Mouse (Mus musculus) cerebellum, adult 18-20 months (tissue): ENCODE measurements at regions not wholly inside any gene's neighbourhood (a gene's known extent, or its start where the extent isn't known, plus 50 kb on each side); places are given as distances from the start of the nearest gene placed in this dataset.
A peak's percentile ranks its signal among the peaks of the same experiment; 100 is the strongest.

Experiments
- DNase-seq, 2 experiments: peaks; one replicate each; pipeline ENCODE4 v3.0.0; 2021

DNA sequence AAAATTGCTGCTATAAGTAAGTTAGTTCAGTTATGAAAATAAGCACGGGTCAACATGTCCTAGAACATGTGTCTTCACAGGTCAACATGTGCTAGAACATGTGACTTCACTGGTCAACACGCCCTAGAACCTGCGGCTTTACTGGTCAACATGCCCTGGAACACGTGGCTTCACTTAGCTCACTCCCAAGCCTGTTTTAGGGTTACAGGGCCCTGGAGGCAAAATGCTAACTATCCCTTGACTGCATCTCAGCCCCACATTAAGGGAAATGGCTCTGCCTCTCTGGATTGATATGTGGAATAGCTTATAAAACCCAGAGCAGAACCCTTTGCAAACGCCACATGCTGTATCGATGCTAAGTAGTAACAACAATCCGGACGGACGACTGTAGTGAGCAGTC, 67.8 kb downstream of the Nkx6-1 start:
- no peak for DNase-seq

DNA sequence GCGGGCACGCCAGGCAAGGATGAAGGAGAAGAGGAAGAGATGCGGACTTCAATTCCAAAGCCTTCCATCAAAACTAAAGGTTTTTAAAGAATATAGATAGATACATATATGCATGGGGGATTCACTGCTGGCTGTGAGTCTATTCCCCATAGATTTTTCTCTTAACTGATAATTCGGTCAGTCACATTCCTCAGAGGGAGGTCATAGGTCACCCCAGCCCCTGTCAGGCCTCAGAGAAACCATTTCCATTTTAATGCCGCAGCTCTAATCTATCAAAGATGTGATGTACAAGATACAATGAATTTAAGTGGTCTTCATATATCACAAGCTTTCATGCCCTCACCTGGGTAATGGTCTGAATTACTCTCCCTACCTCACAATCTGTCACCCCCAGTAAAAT, 73.6 kb downstream of the Nkx6-1 start:
- DNase-seq: no peak

DNA sequence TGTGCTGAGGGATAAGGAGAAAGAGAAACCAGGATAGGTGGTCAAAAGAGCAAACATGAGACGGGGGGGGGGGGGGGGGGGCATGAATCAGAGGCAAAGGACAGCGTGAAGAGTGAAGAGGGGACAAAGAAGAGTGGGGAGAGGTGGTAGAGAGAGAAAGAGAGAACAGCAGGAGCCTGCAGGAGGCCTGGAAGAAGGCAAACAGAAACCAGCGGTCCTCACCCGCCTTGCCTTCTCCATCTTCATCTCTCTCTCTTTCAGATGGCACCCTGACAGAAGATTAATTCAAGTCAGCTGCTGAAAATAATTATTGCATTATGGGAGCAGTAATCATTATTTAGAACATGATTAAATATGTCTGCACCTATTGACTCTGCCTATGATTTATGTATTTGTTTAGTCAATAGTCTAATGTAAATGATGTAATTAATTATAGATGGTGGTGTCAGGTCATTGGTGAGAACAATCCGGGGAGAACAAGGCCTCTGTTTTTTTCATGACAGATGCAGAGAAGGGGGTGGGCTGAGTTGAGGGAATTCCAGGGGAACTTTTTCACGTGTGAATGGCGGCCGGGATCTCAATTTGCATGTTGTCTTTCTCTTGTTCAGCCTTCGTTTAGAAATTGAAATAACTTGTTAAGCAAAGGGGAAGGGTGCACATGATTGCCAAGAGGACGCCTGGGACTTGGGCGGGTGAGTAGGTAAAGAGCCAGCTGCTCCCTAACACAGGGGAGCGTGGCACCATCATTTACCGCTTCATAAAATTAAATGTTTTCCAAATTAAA, 74.3 kb downstream of the Nkx6-1 start:
- DNase-seq: no peak

DNA sequence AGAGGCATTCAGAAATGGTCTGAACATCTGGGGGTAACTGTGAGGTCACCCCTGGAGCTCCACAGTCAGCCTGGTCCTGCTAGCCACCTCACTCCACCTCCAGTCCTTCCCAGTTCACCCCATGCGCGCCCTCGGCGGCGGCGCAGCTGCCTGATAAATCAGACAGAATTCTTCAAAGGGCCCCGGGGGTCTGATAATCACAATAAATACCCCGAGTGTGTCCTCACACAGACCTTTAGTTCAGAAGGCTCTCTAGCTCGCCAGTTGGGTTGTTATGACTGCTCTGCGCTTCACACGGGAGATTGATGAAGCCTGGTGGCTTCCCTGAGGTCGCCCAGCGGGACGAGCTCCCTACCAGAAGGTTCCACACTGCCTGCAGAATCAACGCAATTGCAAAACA, 91.8 kb downstream of the Nkx6-1 start:
- DNase-seq: no peak

DNA sequence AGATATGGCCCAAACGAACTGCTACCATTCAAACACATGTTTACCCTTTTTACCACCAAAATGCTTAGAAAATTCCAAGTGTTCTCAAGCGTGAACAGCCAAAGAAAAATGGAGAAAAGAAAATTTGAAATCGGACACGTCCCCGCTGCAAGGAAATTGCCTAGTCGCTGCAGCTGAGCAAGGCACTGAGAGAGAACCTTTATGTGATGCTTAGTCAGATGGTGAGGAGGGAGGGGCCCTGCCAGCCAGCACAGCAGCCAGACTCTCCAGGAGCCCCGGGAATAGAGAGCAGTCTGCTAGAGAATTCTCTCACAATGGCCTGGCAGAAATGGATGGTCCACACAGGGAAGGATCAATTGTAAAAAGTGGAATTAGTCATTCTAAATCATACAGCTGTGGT, 99.0 kb downstream of the Nkx6-1 start:
- no peak for DNase-seq

DNA sequence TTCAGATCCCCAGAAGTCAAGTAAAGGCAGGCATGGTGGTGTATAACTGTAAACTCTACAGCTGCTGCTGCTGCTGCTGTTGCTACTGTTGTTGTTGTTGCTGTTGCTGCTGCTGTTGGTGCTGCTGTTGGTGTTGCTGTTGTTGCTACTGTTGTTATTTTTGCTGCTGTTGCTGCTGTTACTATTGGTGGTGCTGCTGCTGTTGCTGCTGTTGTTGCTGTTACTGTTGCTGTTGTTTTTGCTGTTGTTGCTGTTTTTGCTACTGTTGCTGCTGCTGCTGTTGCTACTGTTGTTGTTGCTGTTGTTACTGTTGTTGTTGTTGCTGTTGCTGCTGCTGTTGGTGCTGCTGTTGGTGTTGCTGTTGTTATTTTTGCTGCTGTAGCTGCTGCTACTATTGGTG, 104.4 kb downstream of the Nkx6-1 start:
- no peak for DNase-seq

DNA sequence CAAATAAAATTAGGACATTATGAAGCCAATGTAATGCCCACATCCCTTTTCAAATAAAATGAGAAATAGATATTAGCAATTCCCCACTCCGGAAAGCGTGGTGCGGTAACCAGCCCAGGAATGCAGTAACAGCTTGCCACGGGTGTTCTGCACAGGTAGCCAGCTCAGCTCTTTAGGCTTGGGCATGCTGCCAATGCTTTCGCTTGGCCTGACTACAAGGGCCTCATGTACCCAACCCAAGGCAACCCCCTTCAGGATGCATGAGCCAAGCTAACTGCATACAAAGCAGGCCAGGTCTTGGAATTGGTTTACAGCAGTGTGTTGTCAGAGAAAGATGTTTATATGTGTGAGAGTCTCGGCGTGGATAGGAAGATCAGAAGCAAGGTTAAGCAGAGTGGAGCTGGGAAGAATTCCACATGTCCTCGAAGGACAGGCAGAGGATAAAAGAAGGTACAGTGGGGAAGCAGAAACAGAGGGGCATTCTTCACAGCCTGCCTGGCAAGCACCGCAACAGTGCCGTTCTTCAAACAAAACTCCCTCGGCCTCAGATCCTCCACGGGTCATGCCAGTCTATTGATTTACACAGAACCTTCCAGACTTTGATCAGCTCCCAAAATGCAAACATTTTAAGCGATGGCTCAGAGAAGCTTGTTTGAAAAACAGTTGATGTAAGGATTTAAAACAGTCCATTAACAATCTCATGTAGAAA, 106.4 kb downstream of the Nkx6-1 start:
- peak; percentile 45 to 58 for DNase-seq

DNA sequence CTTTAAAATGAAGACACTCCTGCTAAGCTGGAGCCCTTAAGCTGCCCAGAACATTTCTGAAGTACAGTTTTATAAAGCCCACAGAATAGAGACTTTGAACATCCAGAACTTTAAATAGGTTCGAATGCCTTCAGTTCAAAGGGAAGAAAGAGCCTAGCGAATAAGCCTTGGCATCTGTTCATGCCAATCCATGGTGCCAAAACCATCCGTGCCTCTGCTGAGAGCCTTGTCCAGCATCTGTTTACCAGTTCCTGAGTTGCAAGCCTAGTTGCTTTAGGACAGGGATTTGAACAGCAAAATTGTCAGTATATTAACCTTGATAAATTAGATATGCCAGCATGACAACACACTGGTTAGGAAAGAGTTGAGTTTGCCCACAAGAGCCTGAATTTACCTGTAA, 107.6 kb downstream of the Nkx6-1 start:
- DNase-seq: peak in 1 of 2 experiments; percentile 3

DNA sequence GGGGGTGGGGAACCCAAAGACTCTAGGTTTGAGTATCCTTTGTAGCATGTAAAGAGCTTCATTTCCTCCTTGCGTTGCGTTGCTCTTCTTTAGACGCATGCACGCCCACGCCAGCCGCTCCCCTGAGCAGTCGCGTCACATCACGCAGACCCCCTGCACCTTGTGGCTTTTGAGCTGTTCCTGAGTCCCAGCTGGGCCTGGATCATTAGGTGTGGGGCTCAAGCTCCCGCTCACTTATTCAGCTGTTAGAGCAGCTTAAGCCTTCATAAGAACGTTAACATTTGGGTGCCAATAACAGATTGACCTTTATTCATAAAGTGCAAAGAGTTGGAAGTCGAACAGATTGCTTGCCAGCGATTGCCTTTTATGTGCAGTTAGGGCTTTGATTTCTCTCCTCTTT, 121.5 kb downstream of the Nkx6-1 start:
- no peak for DNase-seq

DNA sequence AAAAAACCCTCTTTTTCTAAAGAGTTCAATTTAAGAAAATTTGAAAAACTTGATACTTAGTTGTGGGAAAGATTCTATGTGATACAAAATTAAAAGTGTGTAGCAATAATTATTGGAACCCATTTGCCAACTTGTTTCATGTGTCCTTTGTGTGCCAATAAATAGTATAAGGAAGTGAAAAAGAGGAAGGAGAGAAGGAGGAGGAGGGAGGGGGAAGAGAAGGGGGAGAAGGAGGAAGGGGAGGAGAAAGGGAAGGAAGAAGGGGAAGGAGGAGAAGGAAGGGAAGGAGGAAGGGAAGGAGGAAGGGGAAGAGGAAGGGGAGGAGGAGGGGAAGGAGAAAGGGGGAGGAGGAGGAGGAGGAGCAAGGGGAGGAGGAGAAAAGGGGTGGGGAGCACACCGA, 125.0 kb downstream of the Nkx6-1 start:
- DNase-seq: no peak

DNA sequence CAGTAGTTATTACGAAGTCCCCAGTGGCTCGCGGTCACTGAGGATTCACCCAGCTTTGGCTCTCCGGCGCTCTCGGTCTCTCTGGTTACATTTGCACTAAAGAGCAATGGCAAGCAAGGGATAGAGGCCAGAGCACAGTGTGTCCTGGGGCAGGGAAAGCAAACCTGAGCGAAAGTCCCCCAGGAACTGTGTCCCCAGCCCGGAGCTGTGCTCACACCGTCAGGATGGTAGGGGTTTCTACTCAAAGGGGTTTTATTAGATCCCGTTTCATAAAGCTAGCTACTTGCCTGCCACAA, 125.6 kb downstream of the Nkx6-1 start:
- no peak for DNase-seq

DNA sequence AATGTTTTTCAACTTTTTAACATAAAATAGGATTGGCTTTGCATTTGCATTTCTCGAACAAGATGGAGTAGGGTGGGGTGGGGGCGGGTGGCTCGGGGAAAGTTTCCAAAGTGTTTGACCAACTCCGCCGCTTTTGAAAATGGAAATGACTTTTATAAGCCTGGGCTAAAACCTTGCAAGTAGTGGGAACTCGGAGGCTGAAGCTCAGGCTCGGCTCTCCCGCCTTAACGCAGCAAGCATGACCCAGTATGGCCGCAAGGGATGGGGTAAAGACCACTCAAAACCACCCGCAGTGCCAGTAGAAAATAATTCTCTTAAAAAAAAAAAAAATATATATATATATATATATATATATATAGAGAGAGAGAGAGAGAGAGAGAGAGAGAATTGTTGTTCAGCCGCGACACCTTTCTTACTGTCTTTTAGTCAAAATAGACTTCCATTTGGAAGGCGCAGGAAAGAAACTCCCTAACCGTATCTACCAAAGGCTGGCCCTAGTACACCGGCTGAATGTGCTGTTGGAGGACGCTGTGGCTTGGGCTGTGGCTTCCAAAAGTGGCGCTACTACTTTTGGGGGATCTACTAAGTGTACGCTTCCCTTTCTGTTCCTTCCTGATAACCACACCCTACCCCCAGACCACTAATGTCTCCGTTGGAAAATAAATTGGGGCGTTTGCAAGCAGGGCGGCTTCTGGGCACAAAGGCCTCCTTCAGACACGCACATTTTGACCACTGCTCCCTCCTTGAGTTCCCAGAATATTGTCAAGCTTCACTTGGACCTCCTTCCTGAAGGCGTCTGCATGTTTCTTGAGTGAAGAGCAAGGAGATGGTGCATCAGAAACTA, 126.2 kb downstream of the Nkx6-1 start:
- no peak for DNase-seq

DNA sequence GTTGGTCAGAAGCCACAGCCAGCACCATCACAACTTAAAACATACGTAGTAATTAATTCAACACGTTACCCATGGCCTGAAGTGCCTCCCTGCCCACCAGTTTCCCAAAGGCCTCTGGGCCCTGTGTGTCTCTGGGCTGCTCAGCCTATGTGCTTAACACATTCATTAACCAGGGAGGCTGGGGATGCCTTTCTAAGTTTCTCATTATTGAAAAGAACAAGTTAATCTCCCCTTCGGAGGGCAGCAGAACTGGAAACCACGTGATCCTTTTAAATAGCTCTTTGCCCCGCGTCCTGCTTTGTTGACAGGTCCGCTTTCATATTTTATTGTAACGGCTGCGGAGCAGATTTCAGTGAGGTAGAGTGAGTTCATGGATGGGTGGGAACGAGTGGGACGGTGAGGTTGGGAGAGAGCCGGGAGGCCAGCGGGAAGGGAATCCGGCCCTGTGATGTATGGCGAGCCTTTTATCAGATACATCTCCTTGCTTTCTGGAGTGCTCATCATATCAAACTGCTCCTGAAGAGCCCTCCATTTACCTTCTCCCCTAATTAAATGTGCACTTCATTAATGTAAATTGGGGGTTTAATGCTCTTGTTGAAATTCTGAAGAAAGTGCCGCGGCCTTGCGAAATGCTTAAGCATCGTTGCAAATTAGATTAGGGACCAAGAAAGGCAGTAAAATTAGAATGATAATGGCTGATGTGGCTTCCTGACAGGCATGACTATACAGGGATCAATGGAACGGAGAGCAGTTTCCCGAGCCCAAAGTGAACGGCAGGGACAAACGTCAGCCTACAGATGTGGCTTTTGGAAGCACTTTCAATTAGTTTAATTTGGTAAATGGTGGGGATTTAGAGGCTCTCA, 127.0 kb downstream of the Nkx6-1 start:
- DNase-seq: no peak

DNA sequence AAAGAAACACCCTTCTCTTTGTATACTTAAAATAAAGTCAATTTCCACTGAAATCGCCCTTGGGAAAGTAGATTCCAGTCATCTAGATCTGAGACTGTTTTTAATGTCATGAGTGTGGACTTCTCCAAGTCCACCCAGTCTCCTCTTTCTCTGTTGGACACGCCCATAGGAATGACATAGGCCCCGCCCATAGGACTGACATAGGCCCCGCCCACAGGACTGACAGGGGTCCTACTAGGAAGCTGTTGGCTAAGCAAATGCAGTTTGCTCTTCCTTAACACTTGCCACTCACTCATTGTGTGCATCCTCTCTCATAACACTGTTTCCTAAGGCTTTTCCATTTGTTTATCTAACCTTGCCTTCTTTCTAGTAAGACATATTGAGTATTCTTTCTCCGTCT, 129.3 kb downstream of the Nkx6-1 start:
- no peak for DNase-seq

DNA sequence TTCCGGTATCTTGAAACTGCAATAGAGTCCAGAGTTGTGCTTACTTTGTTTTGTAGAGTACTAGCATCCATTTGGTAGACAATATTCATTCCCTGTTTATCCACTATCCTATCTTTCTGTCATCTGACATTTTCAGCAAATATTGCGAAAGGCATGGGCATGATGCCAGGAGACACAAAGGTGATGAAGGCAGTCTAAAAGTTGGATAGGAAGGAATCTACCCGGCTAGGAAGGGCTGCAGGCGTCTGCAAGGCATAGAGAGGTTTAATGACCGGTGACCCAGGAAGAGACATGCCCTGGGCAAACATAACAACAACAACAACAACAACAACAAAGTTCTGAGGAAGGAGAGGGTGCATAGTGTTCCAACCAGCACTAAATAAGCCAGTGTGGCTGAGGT, 139.4 kb downstream of the Nkx6-1 start:
- DNase-seq: no peak

DNA sequence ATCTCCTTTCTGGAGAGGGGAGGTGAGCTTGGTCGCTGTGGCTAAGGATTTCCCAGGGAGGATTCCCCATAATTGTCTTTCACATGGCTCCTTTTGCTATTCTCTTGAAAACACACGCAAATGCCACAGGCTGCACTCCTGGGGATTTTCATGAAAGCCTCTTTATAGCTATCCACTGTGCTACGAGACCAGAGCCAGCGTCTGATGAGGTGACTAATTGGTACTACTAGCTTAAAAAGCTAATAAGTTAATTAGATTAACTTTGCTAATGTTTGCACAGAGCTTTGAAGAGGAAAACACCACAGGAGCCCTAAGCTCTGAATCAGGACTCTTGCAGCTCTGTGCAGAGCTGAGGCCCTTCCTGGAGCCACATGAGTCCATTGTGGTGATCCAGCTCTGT, 140.1 kb downstream of the Nkx6-1 start:
- no peak for DNase-seq

DNA sequence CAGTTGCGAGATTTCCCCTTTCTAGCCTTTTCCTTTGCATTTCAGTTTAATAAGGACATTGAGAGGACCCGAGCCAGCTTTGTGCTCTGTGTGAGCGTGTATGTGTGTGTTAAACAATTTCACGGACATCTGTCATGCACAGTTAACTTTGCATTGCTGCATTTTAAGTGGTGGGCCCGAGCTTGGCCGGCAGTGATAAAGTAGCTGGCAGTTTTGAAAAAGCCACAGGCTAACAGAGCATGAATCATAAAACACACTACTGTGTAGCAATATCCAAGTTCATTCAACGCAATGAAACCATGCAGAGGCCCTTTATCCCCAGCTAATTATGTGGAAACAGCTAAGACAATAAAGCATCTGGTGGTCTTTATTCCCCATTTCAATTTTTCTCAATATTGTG, 140.9 kb downstream of the Nkx6-1 start:
- no peak for DNase-seq

DNA sequence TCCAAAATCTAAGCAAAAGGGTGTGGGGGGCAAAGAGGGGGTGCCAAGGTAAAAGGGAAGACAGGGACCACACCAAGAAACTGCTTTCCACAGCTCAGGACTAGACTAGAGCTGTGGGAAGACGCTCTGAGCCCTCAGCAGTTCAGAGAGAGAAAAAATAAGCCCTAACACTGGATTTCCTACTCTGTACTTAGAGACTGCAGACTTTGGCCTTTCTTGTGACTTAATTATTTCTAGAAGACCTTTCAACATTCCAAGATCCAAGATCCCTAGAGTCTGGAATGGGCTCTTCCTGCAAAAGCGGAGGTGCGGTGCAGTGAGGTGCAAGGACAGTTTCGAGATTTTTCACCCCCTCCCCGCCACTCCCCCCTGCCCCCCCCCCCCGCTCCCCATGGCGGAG, 141.3 kb downstream of the Nkx6-1 start:
- no peak for DNase-seq

DNA sequence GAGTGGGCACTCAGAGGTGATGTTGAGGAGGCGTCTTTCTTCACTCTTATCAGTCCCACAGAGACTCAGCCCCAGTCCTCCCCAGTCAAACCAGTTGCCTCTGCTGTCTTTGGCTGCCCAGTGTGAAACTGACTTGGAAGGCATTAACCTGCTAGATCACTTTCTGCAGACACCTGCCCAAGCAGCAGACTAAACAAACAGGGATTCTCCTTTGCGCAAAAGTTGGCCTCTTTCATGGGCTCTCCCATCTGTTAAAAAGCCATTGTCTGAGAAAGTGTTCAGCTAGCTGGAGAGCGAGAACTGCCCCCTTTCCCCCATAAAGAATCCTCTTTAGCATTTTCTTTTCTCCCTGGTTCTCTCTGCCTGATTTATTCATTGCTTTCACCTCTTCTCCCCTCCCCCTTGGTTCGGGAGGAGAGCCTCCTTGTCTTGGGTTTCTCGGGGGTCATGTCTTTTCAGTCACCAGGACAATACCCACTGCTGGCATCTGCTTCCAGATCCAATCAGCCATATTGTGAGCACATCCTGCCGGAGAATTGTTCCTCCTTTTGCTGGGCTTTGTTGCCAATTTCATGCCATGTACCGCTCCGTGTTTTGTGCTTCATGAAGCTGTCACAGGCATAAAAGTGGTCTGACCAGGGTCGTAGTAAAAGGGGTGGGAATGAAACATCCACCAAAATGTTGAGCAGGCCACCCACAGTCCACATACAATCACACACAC, 143.7 kb downstream of the Nkx6-1 start:
- DNase-seq: no peak

DNA sequence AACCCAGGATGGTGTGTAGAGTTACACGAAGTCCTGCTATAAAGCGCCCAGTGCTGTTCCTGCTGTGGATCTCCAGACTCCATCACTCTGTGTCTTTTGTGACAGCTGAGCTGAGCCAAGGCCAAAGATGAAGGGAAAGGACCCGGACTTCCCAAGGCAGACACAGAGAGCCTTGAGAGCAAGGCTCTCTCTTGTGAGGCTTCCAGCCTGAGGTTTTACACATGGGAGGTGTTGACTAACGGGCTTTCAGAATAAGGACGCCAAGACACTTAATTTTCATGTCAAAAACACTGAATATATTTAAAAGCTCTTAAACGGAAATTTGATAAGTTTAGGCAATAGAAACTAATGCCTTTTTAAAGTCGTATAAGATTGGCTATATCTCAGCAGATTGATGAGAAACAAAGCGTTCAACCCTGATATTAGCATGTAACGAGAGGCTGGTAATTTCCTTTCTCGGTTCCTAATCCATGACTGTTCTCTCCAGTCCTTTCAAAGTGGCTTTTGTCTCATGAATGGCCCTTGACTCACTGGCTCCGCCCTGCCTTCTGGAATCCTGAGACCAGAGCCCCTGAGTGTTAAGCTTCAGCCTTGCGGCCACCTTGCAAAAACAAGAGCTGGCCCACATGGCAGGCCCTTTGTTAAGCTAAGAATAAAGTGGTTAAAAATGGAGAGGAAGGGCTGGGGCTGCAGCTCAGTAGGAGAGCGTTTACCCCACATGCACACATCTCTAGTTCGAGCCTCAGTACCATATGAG, 145.8 kb downstream of the Nkx6-1 start:
- no peak for DNase-seq

DNA sequence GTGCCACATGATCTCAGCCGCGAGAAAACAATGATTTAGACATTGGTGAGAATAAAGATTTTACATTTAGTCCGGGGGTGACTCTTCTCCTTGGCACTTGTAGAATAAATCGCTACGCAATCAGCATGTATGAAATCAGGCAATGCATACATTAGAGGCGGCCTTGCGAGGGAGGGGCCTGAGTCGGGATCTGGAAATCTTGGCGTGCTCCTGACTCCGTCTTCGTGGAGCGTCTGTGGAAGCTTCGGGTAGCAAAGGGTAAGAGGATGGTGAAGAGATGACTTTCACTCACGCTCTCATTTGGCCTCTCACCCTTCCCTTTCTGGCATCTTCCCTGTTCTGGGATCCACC, 167.1 kb downstream of the Nkx6-1 start:
- DNase-seq: no peak
